Mouse (Mus musculus) ES-E14 (cell line): ENCODE measurements at regions not wholly inside any gene's neighbourhood (a gene's known extent, or its start where the extent isn't known, plus 50 kb on each side); places are given as distances from the start of the nearest gene placed in this dataset.

ENCODE experiments used
- CHD2 ChIP-seq: IDR thresholded peaks from 2 replicates; pipeline ENCODE4 v1.6.1; 2014; ENCODE audit warnings: mild to moderate bottlenecking, low read depth, low read length, inconsistent platforms
- MAFK ChIP-seq: IDR thresholded peaks from 2 replicates; pipeline ENCODE4 v1.6.1; 2014; ENCODE audit warnings: mild to moderate bottlenecking, low read depth, low read length, inconsistent platforms; ENCODE audit not compliant: insufficient read depth
- ZC3H11A ChIP-seq: IDR thresholded peaks from 2 replicates; pipeline ENCODE4 v1.6.1; 2012; ENCODE audit warnings: low read depth, mild to moderate bottlenecking, inconsistent platforms, low read length, borderline replicate concordance
- ZNF384 ChIP-seq: IDR thresholded peaks from 2 replicates; pipeline ENCODE4 v1.6.1; 2012; ENCODE audit warnings: low read depth, low read length, inconsistent platforms

DNA sequence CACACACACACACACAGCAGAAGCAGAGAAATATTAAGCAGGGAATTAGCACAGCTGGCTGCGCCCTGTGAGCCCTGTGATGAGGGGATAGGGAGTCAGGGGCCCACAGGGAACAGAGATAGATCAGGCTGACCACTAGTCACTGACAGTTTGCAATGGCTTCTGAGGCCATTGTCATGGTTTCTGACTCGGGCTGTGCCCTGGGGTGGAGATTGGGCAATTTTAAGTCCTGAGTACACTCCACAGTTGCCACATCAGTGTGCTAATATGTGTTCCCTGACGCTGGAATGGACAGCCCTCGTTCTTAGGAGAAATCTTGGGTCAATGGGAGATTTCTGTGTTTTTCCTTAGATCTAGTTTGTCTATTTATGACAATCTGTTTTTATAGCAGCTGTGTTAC lies 148.3 kb upstream of the Nectin1 start:
- TF ChIP-seq ZC3H11A = no peak
- no peak for TF ChIP-seq ZNF384
- TF ChIP-seq MAFK = no peak
- TF ChIP-seq CHD2 = no peak
